8 mouse cellular contexts compared by ENCODE assay signal in the genomic region with DNA sequence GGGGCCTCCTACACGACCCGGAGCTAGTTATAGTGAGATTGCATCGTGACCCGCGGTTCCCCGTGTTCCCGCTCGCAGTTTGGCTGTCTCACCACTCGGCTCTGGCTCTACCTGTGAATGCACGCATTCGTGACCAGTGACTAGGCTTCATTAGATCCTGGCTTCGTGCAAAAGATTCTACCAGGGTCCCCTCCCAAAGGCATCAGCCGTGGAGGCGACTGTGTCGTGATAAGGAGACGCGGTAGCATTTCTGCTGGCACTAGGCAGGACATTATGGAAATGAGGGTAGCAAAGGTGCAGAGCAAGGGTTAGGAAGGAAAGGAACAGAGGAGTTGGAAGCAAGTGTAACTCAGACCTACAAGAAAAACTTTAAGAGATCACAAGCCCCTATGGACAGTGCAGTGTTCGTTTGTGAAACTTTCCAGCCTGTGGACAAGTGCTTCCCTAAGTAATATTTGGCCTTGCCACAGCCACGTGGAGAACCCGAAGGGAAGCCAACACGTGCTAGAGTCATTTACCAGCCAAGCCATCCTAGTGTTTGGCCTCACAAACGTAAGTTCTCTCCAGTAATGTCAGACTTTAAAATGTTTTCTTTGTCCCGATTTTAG. TPM values are rescaled to one million over a fixed set of nuclear protein-coding genes. Genes with fewer than 3 reads are reported as not detected.
DNase-seq lines count a peak whose midpoint lies in the region; ATAC-seq and TF ChIP-seq lines count a peak whose summit lies in the region.

No protein-coding gene starts in this region.

- 0 out of 2 replicates have a peak, but pooled peaks have one; percentile 0 for ATAC-seq in hindbrain, embryonic 15.5 days (ENCODE audit: low FRiP score, low read depth)

- TF ChIP-seq CTCF in embryonic fibroblast, embryonic 13.5 days (IDR thresholded peaks at IDR 0.05; ENCODE audit: borderline replicate concordance, insufficient read depth, low read length) = no peak

- H3K4me3 ChIP-seq in ES-E14 (ENCODE audit: insufficient read depth in 1 of 2, low read depth in 1 of 2, low read length in 2 of 2, poor library complexity in 1 of 2, severe bottlenecking in 1 of 2) = peak overlapping the region; percentile 83 to 99
- peak overlapping the region; percentile 85 for H3K4me3 ChIP-seq in embryonic fibroblast, embryonic 13.5 days (ENCODE audit: insufficient read depth, low read length)
- peak overlapping the region; percentile 61 for H3K4me3 ChIP-seq in hindbrain, embryonic 15.5 days

- peaks cover 13% of the 10 kb centered on the region for H3K36me3 ChIP-seq in ES-E14 (ENCODE audit: control insufficient read depth, insufficient read depth, low read length, poor library complexity, severe bottlenecking)
- no peaks in the 10 kb centered on the region for H3K36me3 ChIP-seq in hindbrain, embryonic 15.5 days

- no peaks in the 10 kb centered on the region for H3K4me1 ChIP-seq in ES-E14 (ENCODE audit: control insufficient read depth in 2 of 2, insufficient read depth in 2 of 2, low read length in 2 of 2, poor library complexity in 1 of 2)
- H3K4me1 ChIP-seq in embryonic fibroblast, embryonic 13.5 days (ENCODE audit: control insufficient read depth, insufficient read depth, low read length) = no peaks in the 10 kb centered on the region
- H3K4me1 ChIP-seq in hindbrain, embryonic 15.5 days (replicated peaks) = 0 out of 2 replicates have a peak, but pooled peaks cover 6% of the 10 kb centered on the region

- H3K4me2 ChIP-seq in hindbrain, embryonic 15.5 days = peak overlapping the region; percentile 64

- peak overlapping the region; percentile 88 for H3K27ac ChIP-seq in ES-E14 (ENCODE audit: insufficient read depth, low read depth, low read length, poor library complexity, severe bottlenecking)
- H3K27ac ChIP-seq in embryonic fibroblast, embryonic 13.5 days (ENCODE audit: insufficient read depth, low read length) = no peak overlapping the region
- peak overlapping the region; percentile 78 for H3K27ac ChIP-seq in hindbrain, embryonic 15.5 days (replicated peaks)

- TF ChIP-seq POLR2A in embryonic fibroblast, embryonic 13.5 days (IDR thresholded peaks at IDR 0.05; ENCODE audit: low read depth, low read length) = no peak

- DNase-seq in gastrocnemius, postnatal 10 days = peak; percentile 3
- DNase-seq in gastrocnemius, postnatal 25 days = no peak
- DNase-seq in ES-E14 (ENCODE audit: low read depth, low spot score) = no peak
- DNase-seq in lung, postnatal 10 days = peak; percentile 1
- DNase-seq in testis, postnatal 10 days (ENCODE audit: low spot score) = peak; percentile 36
- no peak for DNase-seq in spleen, postnatal 36 days (ENCODE audit: low spot score in 2 of 2)

- no peaks in the 10 kb centered on the region for H3K27me3 ChIP-seq in hindbrain, embryonic 15.5 days

- peak overlapping the region; percentile 100 for H3K9ac ChIP-seq in ES-E14 (ENCODE audit: insufficient read depth, low read depth, low read length, poor library complexity, severe bottlenecking)
- peak overlapping the region; percentile 39 for H3K9ac ChIP-seq in hindbrain, embryonic 15.5 days

- WGBS in hindbrain, embryonic 15.5 days = 17% methylated on average over 23 of the region's 23 CpGs

- in situ Hi-C loops in ES-E14 (cut with MboI; ENCODE audit: low sequenced_read_pairs in 2 of 2, unreplicated experiment in 2 of 2) = no loop called here

- H3K9me3 ChIP-seq in ES-E14 (ENCODE audit: control insufficient read depth, insufficient read depth, low read depth, low read length) = no peaks in the 10 kb centered on the region
- H3K9me3 ChIP-seq in hindbrain, embryonic 15.5 days = no peaks in the 10 kb centered on the region

TF ChIP-seq in ES-E14, 5 proteins besides CTCF, POLR2A, EP300 and RAD21:
- TF ChIP-seq ZNF384 (IDR thresholded peaks at IDR 0.05; ENCODE audit: low read depth, low read length) (no peak), ZC3H11A (IDR thresholded peaks at IDR 0.05; ENCODE audit: borderline replicate concordance, low read depth, low read length) (no peak), CHD2 (IDR thresholded peaks at IDR 0.05; ENCODE audit: low read depth, low read length) (no peak), HCFC1 (IDR thresholded peaks at IDR 0.05; ENCODE audit: borderline replicate concordance, insufficient read depth, low read length) (no peak), MAFK (IDR thresholded peaks at IDR 0.05; ENCODE audit: insufficient read depth, low read depth, low read length) (no peak)

RNA-seq across cellular contexts. Expression of a gene that starts 0.6 kb away (rescaled TPM):
- total RNA-seq in gastrocnemius, postnatal 10 days (2021) = 10 to 100 TPM; 30.0 to 31.0 TPM
- 10 to 100 TPM; 24.4 to 26.2 TPM for total RNA-seq in gastrocnemius, postnatal 25 days (2021)
- 190 and 231 TPM in 2 replicates for total RNA-seq in ES-E14 (2012; rRNA removed)
- 61.0 and 75.8 TPM in 2 replicates for polyA plus RNA-seq in embryonic fibroblast, embryonic 13.5 days (2011; ENCODE audit: insufficient read length, low read depth, missing spikeins)
- 55.8 and 59.9 TPM in 2 replicates for polyA plus RNA-seq in hindbrain, embryonic 15.5 days (2015; fragmentation: Nextera tagmentation; extraction: Ambion mirVana)

RNA-seq across cellular contexts. Expression of a gene that starts 11.0 kb away (rescaled TPM):
- total RNA-seq in gastrocnemius, postnatal 10 days (2021) = 1 to 10 TPM; 1.6 to 2.7 TPM
- total RNA-seq in gastrocnemius, postnatal 25 days (2021) = 1 to 10 TPM in 1 of 2 experiments, under 1 TPM in 1; 0.84 to 1.1 TPM
- total RNA-seq in ES-E14 (2012; rRNA removed) = 0.31 and 0.58 TPM in 2 replicates
- polyA plus RNA-seq in embryonic fibroblast, embryonic 13.5 days (2011; ENCODE audit: insufficient read length, low read depth, missing spikeins) = 0.67 and 0.72 TPM in 2 replicates
- polyA plus RNA-seq in hindbrain, embryonic 15.5 days (2015; fragmentation: Nextera tagmentation; extraction: Ambion mirVana) = 3.0 and 3.1 TPM in 2 replicates

RNA-seq across cellular contexts. Expression of a gene that starts 34.5 kb away (rescaled TPM):
- total RNA-seq in gastrocnemius, postnatal 10 days (2021) = 10 to 100 TPM; 30.2 to 30.7 TPM
- total RNA-seq in gastrocnemius, postnatal 25 days (2021) = 10 to 100 TPM; 12.8 to 17.8 TPM
- total RNA-seq in ES-E14 (2012; rRNA removed) = 13.8 and 25.1 TPM in 2 replicates
- 90.8 and 109 TPM in 2 replicates for polyA plus RNA-seq in embryonic fibroblast, embryonic 13.5 days (2011; ENCODE audit: insufficient read length, low read depth, missing spikeins)
- polyA plus RNA-seq in hindbrain, embryonic 15.5 days (2015; fragmentation: Nextera tagmentation; extraction: Ambion mirVana) = 23.8 and 25.1 TPM in 2 replicates

Comparison
In these comparisons a context has a peak if more than half of its experiments do, and no peak if none do; other contexts are left out.
1. DNase-seq: peak in gastrocnemius, postnatal 10 days (single experiment), lung, postnatal 10 days (single experiment) and testis, postnatal 10 days (single experiment); none in gastrocnemius, postnatal 25 days (single experiment), ES-E14 (single experiment) and spleen, postnatal 36 days (0 of 2).
2. Peak in every context shown above with its lines, with median percentiles within 50 percentile points of each other: H3K4me3 ChIP-seq.